Mouse (Mus musculus) cerebellum, adult 9-11 months (tissue): ENCODE data around the gene Sept9.
A peak's percentile ranks its signal among the peaks of the same experiment; 100 is the strongest.

Experiments
- DNase-seq: peaks from one replicate; pipeline ENCODE4 v3.0.0; 2022

Gene Sept9

GRCm38 (mm10) chr11:117176900-117177299 lies 22.6 kb upstream of the Sept9 start:
- no peak for DNase-seq

- DNase-seq = peak; percentile 87
Measured at GRCm38 (mm10) chr11:117177303-117177979, 22.0 kb upstream of the Sept9 start.

GRCm38 (mm10) chr11:117179902-117180301 lies 19.6 kb upstream of the Sept9 start:
- DNase-seq = no peak

- no peak for DNase-seq
Measured at GRCm38 (mm10) chr11:117182808-117183207, 16.7 kb upstream of the Sept9 start.

- DNase-seq = no peak
Measured at GRCm38 (mm10) chr11:117183299-117183698, 16.2 kb upstream of the Sept9 start.

- no peak for DNase-seq
Measured at GRCm38 (mm10) chr11:117183841-117184240, 15.6 kb upstream of the Sept9 start.

GRCm38 (mm10) chr11:117185076-117185933 lies 14.2 kb upstream of the Sept9 start:
- DNase-seq = no peak

- DNase-seq = no peak
Measured at GRCm38 (mm10) chr11:117191524-117191923, 7.9 kb upstream of the Sept9 start.

- no peak for DNase-seq
Measured at GRCm38 (mm10) chr11:117194475-117194937, 5.0 kb upstream of the Sept9 start.

- DNase-seq = no peak
Measured at GRCm38 (mm10) chr11:117195616-117196015, 3.8 kb upstream of the Sept9 start.

GRCm38 (mm10) chr11:117196681-117197080 lies 2.8 kb upstream of the Sept9 start:
- DNase-seq = no peak

GRCm38 (mm10) chr11:117198122-117198521 lies 1.3 kb upstream of the Sept9 start:
- no peak for DNase-seq

- no peak for DNase-seq
Measured at GRCm38 (mm10) chr11:117201846-117202245, 2.4 kb downstream of the Sept9 start.

- DNase-seq = no peak
Measured at GRCm38 (mm10) chr11:117204606-117205005, 5.1 kb downstream of the Sept9 start.

GRCm38 (mm10) chr11:117205042-117205441 lies 5.6 kb downstream of the Sept9 start:
- DNase-seq = no peak

GRCm38 (mm10) chr11:117205447-117205846 lies 6.0 kb downstream of the Sept9 start:
- DNase-seq = no peak

- DNase-seq = no peak
Measured at GRCm38 (mm10) chr11:117207436-117207835, 8.0 kb downstream of the Sept9 start.

GRCm38 (mm10) chr11:117208151-117208673 lies 8.8 kb downstream of the Sept9 start:
- no peak for DNase-seq

GRCm38 (mm10) chr11:117216713-117217112 lies 17.3 kb downstream of the Sept9 start:
- DNase-seq = no peak

- DNase-seq = no peak
Measured at GRCm38 (mm10) chr11:117218070-117218469, 18.6 kb downstream of the Sept9 start.

- no peak for DNase-seq
Measured at GRCm38 (mm10) chr11:117218498-117218897, 19.0 kb downstream of the Sept9 start.

- DNase-seq = no peak
Measured at GRCm38 (mm10) chr11:117220777-117221176, 21.3 kb downstream of the Sept9 start.

GRCm38 (mm10) chr11:117221182-117221581 lies 21.7 kb downstream of the Sept9 start:
- no peak for DNase-seq

- DNase-seq = no peak
Measured at GRCm38 (mm10) chr11:117222899-117223298, 23.4 kb downstream of the Sept9 start.
